Mouse (Mus musculus) E14TG2a.4 (cell line): ENCODE data around the gene Fam78a.

Experiments used
- CTCF ChIP-seq: conservative IDR thresholded peaks from 2 replicates; pipeline ENCODE4 v1.5.1; 2014; ENCODE audit warnings: low read length
- POU5F1 ChIP-seq: IDR thresholded peaks from 2 replicates; pipeline ENCODE4 v1.6.1; 2014; ENCODE audit warnings: low read length, borderline replicate concordance

GRCm38 (mm10) chr2:32134039-32134438, 49.4 kb upstream of the Fam78a start:
- TF ChIP-seq CTCF (peak; percentile 99), POU5F1 (no peak)
